Mouse (Mus musculus) monocyte, adult 5-6 weeks (primary cell): ENCODE measurements around the gene Plaur. TPM values are rescaled to one million over a fixed set of nuclear protein-coding genes. Genes with fewer than 3 reads are reported as not detected.
"Not testable (repeated sequence)": the region's sequence is repeated elsewhere in the genome, so short reads cannot be mapped to it uniquely, and the experiment has no call there.

Experiments
- ATAC-seq: fragments of 153-309, 156-312 bp; replicated peaks from 2 replicates; pipeline ENCODE4 v1.8.0; 2017; ENCODE audit warnings: mild to moderate bottlenecking; ENCODE audit not compliant: low TSS enrichment, insufficient number of reproducible peaks, severe bottlenecking, poor library complexity, low FRiP score
- total RNA-seq: library from RNA; stranded (forward); fragments of 200-1000, 200-491, 200-594 nt; gene quantifications from 3 replicates; pipeline ENCODE4 v1.2.3, GENCODE M21; 2017

The Plaur gene
- total RNA-seq, 1 experiment from 2014 or later: 286 TPM

GRCm38 (mm10) chr7:24473913-24474529, 11.7 kb downstream of the Plaur start:
- no peak for ATAC-seq

DNA sequence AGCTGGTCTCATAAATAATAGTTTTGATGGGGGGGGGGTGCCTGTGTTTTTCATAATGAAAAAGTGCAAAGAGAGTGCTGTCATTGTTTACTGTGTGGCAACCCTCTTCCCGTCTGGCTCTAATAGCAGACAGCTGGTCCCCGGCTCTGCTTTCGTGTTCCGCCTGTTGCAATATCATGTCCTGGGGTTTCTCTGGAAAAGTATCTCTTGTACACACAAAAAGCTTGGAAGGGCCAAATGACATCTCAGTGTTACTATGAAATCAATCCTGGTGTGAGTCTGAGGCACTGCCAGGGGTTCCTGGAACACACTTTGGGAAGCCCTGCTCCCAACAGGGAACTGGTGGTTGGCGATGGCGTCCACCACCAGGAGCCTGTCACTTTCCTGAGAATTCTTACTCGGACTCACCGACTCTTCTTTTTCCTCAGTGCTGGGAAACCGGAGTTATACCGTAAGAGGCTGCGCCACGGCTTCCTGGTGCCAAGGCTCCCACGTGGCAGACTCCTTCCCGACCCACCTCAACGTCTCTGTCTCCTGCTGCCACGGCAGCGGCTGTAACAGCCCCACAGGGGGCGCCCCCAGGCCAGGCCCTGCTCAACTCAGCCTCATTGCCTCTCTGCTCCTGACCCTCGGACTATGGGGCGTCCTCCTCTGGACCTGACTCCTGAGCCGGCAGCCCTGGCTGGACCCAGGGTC, 12.7 kb downstream of the Plaur start:
- ATAC-seq: no peak

DNA sequence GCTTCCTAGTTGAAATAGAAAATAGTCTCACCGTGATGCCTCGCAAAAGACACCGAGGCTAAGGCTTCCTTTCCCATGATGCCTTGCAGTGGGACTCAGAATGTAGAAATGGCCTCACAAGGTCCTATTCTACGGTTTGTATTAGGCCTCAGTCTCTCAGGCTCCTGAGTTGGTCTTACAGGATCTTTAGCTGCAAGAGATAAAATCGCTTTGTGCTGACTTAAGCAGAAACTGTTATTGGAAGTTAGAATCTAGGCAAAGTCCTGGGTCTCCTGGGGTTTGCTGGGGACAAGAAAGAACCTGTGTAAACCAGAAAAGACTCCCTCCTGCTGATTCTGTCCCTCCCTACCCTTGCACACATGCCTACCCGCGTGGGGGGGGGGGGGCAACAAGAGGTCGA, 14.1 kb downstream of the Plaur start:
- ATAC-seq: no peak

DNA sequence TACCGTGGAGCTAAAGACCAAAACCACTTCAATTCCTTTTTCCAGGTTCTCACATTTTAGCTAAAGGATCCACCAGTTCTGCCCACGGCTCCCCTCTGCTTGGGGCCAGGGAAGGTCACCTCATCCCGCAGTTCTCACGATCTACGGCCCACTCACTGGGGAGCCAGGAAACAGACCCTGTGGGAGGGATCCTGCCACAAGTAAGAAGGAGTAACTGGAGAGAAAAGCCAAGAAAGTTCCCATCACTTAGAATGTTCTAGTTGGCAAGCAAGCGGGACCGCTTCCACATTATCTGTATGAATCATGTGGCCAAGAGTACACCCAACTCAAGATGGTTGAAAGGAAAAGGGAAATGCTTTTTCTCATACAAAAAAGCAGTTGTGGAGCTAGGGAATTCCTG, 14.6 kb downstream of the Plaur start:
- no peak for ATAC-seq

DNA sequence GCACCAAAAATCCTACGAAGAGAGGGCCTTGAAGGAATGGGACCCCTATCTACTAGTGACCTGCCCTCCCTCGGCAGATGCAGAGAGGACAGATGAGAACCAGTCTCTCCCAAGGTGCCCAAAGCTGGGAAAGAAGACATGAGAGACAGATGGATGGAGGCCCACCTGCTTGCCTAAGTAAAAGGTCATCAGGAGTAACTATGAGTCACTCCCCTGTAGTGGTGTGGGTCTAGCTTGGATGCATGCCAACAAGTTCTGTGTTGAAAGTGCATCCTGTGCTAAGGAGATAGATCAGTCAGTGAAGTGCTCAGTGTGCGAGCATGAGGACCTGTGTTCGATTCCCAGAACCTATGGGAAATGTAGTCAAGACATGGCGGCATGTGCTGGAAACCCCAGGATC, 16.6 kb downstream of the Plaur start:
- ATAC-seq: no peak

DNA sequence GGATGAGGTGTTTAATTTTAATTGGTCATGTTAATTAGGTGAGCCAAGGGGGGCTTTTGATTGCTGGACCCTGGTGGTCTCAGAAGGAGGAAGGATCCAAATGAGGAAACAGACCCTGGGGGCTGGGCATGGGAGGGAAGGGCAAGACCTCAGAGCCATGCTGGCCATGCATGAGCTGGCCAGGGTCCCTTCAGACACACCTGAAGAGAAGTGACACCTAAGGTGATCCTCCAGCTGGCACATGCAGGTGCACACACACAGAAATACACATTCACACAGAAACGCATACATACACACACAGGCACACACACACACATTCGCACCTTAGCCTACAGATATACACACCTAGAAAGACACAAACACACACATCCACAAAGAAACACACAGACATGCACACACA, 17.4 kb downstream of the Plaur start:
- no peak for ATAC-seq

DNA sequence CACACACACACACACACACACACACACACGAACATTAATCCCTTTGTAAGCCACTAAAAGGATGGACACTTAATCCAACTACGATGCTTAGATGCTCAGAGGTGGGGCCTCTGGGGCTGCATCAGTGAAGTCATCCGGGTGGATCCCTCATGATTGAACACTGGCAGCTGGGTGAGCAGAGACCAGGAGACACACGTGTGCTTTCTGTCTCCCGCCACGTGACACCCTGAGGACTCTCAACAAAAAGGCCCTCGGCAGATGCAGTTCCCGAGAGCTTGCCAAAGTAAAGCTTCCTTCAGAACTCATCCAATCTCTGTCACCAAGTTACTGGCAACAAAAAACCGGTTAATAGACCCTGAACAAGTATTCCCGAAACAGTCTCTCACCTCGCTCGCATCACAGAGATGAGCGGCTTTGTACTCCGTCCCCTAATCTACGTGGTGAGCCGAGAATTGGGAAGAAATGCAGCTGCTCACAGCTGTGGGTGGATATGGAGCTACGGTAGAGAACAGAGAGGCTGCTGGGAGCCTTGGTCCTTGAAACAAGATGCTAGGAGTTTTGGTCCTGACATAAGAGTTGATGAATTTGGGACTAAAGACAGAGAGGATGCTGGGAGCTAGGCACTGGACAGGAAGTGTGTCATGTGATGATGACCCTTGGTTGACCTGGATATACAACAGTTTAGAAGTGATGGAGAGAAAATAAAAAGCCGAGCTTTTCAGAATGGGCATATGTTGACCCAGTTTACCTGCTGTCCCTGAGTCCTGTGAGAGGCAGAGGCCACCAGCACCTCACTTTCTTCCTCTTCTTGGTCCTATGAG, 18.0 kb downstream of the Plaur start:
- no peak for ATAC-seq

DNA sequence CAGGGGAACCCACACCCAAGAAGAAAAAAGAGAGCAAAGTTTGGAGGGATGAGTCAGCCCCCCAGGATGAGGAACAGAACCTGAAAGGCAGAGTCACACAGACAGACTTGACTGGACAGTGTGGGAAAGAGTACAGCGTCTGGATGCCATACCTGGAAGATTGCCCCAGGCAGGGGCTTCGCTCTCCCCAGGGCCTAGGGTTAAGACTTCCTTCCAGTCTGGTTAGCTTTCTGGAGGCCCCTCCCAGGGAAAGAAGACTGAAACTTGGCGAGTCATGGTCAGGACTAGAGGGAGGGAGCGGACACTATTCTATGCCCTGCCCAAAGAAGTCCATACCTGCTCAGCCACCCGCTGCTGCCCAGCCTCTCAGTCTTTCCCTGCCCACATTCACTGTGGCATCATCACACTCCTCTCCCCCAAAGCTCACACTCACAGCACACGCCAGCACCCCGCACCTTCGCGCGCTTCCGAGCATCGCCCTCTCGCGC, 18.7 kb downstream of the Plaur start:
- ATAC-seq: no peak

- ATAC-seq: no peak
These were observed 19.4 kb downstream of the Plaur start, which contains the start of gene Cadm4 for GRCm38 (mm10) chr7:24481474-24482207. TSS of gene Cadm4 (plus strand) at chr7:24482023.

DNA sequence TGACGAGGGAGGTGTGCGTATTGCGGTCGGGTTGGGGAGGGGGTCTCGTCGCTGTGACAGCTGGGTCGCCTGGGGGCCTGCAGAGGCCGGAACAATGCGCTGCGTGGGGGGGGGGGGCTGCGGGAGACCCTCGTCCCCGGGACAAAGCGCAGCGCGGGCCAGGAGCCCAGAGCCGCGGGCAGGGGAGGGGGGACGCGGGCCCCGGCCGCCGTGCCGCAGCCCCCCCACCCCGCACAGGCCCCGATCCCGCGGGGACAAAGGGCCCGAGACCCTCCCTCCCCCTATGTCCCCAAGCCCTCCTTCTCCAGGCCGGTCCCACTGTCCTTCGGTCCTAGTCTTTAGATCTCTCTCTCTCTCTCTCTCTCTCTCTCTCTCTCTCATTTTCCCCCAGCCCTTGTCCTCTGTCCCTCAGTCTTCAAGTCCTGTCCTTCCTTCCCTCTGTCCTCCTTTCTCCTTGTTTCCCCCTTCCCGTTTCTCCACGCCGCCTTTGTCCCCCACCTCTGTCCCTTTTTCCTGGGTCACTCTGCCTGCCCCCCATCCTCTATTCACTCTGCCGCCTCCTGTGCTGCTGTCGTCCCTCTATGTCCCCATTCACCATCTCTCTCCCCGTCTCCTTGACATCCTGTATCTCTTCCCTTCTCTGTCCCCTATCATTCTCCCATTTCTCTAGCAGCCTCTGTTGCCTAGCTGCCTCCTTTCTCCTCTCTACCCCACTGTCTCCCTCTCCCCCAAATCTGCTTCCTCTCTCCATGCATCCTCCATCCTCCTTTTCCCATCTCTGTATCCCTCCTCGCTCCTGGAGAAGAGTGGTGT, 20.1 kb downstream of the Plaur start:
- ATAC-seq: no peak

GRCm38 (mm10) chr7:24483291-24483690, 21.0 kb downstream of the Plaur start:
- ATAC-seq: not testable (repeated sequence)

DNA sequence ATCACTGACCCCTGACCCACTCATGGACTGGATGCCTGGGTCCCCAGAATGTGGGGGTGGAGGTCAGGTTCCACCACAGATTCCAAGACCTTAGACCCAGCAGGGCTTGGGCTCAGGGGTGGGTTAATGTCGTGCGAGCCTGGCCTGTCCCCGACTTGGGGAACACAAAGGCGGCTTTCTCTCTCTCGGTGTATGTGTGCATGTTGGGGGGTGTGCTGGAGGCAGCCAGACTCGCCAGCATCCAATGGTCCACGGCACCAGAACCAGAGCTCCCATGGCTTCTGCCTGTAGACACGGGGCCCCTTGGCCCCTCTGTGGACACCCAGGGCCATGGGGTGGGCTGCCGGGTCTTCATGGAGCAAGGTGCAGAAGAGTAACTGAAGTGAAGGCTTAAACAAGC, 23.2 kb downstream of the Plaur start:
- ATAC-seq: no peak

DNA sequence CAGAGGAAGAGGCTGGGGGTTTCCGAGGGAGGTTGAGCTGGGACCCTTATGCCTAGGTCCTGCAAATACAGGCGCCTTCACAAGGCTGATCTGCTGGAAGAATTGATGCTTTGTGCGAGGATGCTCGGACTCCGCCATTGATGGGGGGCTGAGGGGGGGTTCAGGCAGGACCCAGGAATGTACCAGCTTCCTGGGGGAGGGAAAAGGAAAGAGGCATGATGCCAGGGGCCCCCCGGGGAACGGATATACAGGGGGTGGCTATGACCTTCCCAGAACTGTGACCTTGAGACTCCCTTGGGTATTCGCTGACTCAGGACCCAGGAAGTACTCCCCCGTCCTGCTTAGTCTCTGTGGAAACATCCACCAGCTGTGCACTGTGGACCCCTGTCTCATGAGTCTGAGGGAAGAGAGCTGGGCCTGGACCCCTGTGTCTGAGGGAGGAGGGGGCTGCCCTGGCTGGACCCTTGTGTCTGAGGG, 24.4 kb downstream of the Plaur start:
- no peak for ATAC-seq

DNA sequence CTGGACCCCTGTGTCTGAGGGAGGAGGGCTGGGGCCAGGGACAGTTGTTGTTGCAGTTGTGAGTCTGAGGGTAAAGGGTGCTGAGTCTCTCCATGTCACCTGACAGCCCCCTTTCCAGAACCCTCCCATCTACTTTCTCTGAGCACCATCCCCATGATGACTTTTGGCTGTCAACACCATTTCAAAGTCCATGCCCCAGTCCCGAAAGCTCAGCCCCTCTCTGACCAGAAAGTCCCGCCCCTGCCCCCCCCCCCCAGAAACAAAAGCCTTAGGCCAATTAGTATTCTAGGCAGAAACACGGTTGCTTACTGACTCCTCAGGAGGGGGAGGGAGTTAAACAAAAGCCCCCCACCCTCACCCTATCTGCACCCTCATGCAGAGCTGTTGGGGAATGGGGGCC, 25.1 kb downstream of the Plaur start:
- ATAC-seq: no peak

GRCm38 (mm10) chr7:24488303-24488702, 26.0 kb downstream of the Plaur start:
- no peak for ATAC-seq

GRCm38 (mm10) chr7:24499856-24500577, 37.7 kb downstream of the Plaur start:
- no peak for ATAC-seq

GRCm38 (mm10) chr7:24500929-24501328, 38.6 kb downstream of the Plaur start:
- ATAC-seq: no peak
